Comparison of ENCODE assay signal across 8 mouse cellular contexts in genomic region chr9:79760076-79760475, GRCm38 (mm10). TPM values are rescaled to one million over a fixed set of nuclear protein-coding genes. Genes with fewer than 3 reads are reported as not detected.
DNase-seq lines count a peak whose midpoint lies in the region; ATAC-seq lines count a peak whose summit lies in the region.

No protein-coding gene starts in this region.

- peak overlapping the region; percentile 68 for H3K4me3 ChIP-seq in brown adipose tissue, adult 24 weeks (ENCODE audit: insufficient read depth, low read depth, low read length)
- peak overlapping the region; percentile 78 for H3K4me3 ChIP-seq in limb, embryonic 15.5 days
- H3K4me3 ChIP-seq in stomach, embryonic 14.5 days (ENCODE audit: low read depth, low read length) = peak overlapping the region; percentile 93

- 4% methylated on average over 14 of the region's 14 CpGs for WGBS in limb, embryonic 15.5 days
- 4% methylated on average over 14 of the region's 14 CpGs for WGBS in stomach, embryonic 14.5 days

- H3K9me3 ChIP-seq in limb, embryonic 15.5 days = no peaks in the 10 kb centered on the region
- H3K9me3 ChIP-seq in stomach, embryonic 14.5 days (ENCODE audit: control insufficient read depth, low read depth, low read length) = no peaks in the 10 kb centered on the region

- no peaks in the 10 kb centered on the region for H3K27me3 ChIP-seq in limb, embryonic 15.5 days
- no peaks in the 10 kb centered on the region for H3K27me3 ChIP-seq in stomach, embryonic 14.5 days (ENCODE audit: control insufficient read depth, insufficient read depth, low read length)

- peak overlapping the region; percentile 69 for H3K4me2 ChIP-seq in limb, embryonic 15.5 days
- H3K4me2 ChIP-seq in stomach, embryonic 14.5 days (replicated peaks; ENCODE audit: low read depth, low read length) = peak overlapping the region; percentile 61

- H3K36me3 ChIP-seq in limb, embryonic 15.5 days = peaks cover 15% of the 10 kb centered on the region
- peaks cover 15% of the 10 kb centered on the region for H3K36me3 ChIP-seq in stomach, embryonic 14.5 days (ENCODE audit: control insufficient read depth, insufficient read depth, low read length)

- peak overlapping the region; percentile 74 for H3K27ac ChIP-seq in brown adipose tissue, adult 24 weeks (replicated peaks; ENCODE audit: low read depth, low read length)
- H3K27ac ChIP-seq in limb, embryonic 15.5 days = peak overlapping the region; percentile 94
- H3K27ac ChIP-seq in stomach, embryonic 14.5 days (ENCODE audit: low read length) = peak overlapping the region; percentile 93

- H3K9ac ChIP-seq in limb, embryonic 15.5 days = peak overlapping the region; percentile 50
- peak overlapping the region; percentile 54 for H3K9ac ChIP-seq in stomach, embryonic 14.5 days (replicated peaks; ENCODE audit: low read depth, low read length)

- H3K4me1 ChIP-seq in brown adipose tissue, adult 24 weeks (ENCODE audit: control insufficient read depth, insufficient read depth, insufficient read length, low read length) = peaks cover 5% of the 10 kb centered on the region; the same call in 1 of the 2 replicates
- peaks cover 13% of the 10 kb centered on the region for H3K4me1 ChIP-seq in limb, embryonic 15.5 days
- peaks cover 9% of the 10 kb centered on the region for H3K4me1 ChIP-seq in stomach, embryonic 14.5 days (ENCODE audit: control insufficient read depth, insufficient read depth, low read length)

- ATAC-seq in limb, embryonic 15.5 days (ENCODE audit: insufficient number of reproducible peaks, low FRiP score, low TSS enrichment, low read depth) = peak; percentile 59; the same call in 1 of the 2 replicates
- ATAC-seq in stomach, embryonic 14.5 days (ENCODE audit: insufficient number of reproducible peaks, insufficient read depth, low FRiP score, low read depth) = peak; percentile 25; the same call in 1 of the 2 replicates

- DNase-seq in left cerebral cortex, postnatal 14 days (ENCODE audit: low spot score in 2 of 2) = peak; percentile 8 to 9
- no peak for DNase-seq in left cerebral cortex, adult 18-20 months (ENCODE audit: low spot score in 2 of 2)
- peak; percentile 21 for DNase-seq in forelimb bud, embryonic 11.5 days (ENCODE audit: low read depth, low spot score)
- DNase-seq in cerebellum, adult 11 months = no peak
- DNase-seq in cerebellum, adult 8-10 months = no peak

- intact Hi-C loops in left cerebral cortex, postnatal 14 days (cut with DNase I) = no loop called here

RNA-seq across cellular contexts. Expression of gene Cox7a2, which starts 0.4 kb away (rescaled TPM):
- total RNA-seq in left cerebral cortex, postnatal 14 days (2021) = 100 to 1,000 TPM; 412 to 418 TPM
- total RNA-seq in left cerebral cortex, adult 18-20 months (2021) = 100 to 1,000 TPM; 384 TPM
- 3,082 and 3,212 TPM in 2 replicates for polyA plus RNA-seq in brown adipose tissue, adult 24 weeks (2012; ENCODE audit: insufficient read depth, insufficient read length, missing spikeins)
- 572 and 583 TPM in 2 replicates for polyA plus RNA-seq in limb, embryonic 15.5 days (2015; fragmentation: Nextera tagmentation; extraction: Ambion mirVana)
- polyA plus RNA-seq in stomach, embryonic 14.5 days (2014; fragmentation: Nextera tagmentation; extraction: Ambion mirVana) = 616 and 652 TPM in 2 replicates

RNA-seq across cellular contexts. Expression of gene Tmem30a, which starts 33.2 kb away (rescaled TPM):
- 100 to 1,000 TPM; 234 to 235 TPM for total RNA-seq in left cerebral cortex, postnatal 14 days (2021)
- 100 to 1,000 TPM; 282 to 288 TPM for total RNA-seq in left cerebral cortex, adult 18-20 months (2021)
- 61.6 and 79.5 TPM in 2 replicates for polyA plus RNA-seq in brown adipose tissue, adult 24 weeks (2012; ENCODE audit: insufficient read depth, insufficient read length, missing spikeins)
- polyA plus RNA-seq in limb, embryonic 15.5 days (2015; fragmentation: Nextera tagmentation; extraction: Ambion mirVana) = 64.6 and 68.2 TPM in 2 replicates
- polyA plus RNA-seq in stomach, embryonic 14.5 days (2014; fragmentation: Nextera tagmentation; extraction: Ambion mirVana) = 64.6 and 67.3 TPM in 2 replicates

RNA-seq across cellular contexts. Expression of gene Col12a1, which starts 41.4 kb away (rescaled TPM):
- 1 to 10 TPM; 7.0 to 7.8 TPM for total RNA-seq in left cerebral cortex, postnatal 14 days (2021)
- total RNA-seq in left cerebral cortex, adult 18-20 months (2021) = 1 to 10 TPM; 5.3 to 6.1 TPM
- 2.1 and 5.5 TPM in 2 replicates for polyA plus RNA-seq in brown adipose tissue, adult 24 weeks (2012; ENCODE audit: insufficient read depth, insufficient read length, missing spikeins)
- 180 and 191 TPM in 2 replicates for polyA plus RNA-seq in limb, embryonic 15.5 days (2015; fragmentation: Nextera tagmentation; extraction: Ambion mirVana)
- 95.5 and 97.7 TPM in 2 replicates for polyA plus RNA-seq in stomach, embryonic 14.5 days (2014; fragmentation: Nextera tagmentation; extraction: Ambion mirVana)

Comparison
In these comparisons a context has a peak if more than half of its experiments do, and no peak if none do; other contexts are left out.
1. DNase-seq: peak in left cerebral cortex, postnatal 14 days (2 of 2) and forelimb bud, embryonic 11.5 days (single experiment); none in left cerebral cortex, adult 18-20 months (0 of 2), cerebellum, adult 11 months (single experiment) and cerebellum, adult 8-10 months (single experiment).
2. RNA of gene Col12a1, which starts 41.4 kb away (polyA plus RNA-seq): 180 to 191 TPM in limb, embryonic 15.5 days and 95.5 to 97.7 TPM in stomach, embryonic 14.5 days; 2.1 to 5.5 TPM in brown adipose tissue, adult 24 weeks; every median in the first group is over 10 times any median in the second.
3. Peak in every context shown above with its lines, with median percentiles within 50 percentile points of each other: H3K27ac ChIP-seq and H3K4me3 ChIP-seq.